ENCODE assay signal across 23 mouse cellular contexts in the genomic region with DNA sequence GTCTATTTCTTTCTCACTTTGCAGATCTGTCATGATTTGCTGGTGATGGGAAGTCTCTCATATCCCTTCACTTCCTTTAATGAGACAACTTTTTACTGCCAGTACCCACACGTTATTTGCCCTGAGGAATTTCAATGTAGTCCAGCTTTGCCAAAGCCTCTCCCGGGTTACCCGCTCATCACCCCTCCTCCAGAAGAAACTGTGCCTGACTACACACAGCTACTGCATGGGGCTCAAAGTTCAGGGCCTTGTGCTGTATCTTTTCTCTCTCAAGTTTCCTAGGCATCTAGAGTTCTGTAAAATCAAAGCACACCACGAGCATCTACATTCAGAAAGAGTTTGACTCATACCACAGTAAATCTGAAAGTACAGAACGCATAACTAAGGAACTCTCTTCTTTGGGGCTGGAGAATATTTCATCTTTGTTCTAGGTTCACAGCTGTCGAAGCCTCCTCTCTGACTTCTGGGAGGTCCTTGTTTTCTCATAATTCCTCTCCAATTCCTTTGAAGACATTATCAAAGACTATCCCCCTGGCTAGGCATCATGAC.
A peak's percentile ranks its signal among the peaks of the same experiment; 100 is the strongest.
DNase-seq lines count a peak whose midpoint lies in the region; ATAC-seq and TF ChIP-seq lines count a peak whose summit lies in the region.
"Had no signal": no experiment of that assay in that cellular context is flagged by ENCODE, and none has a peak within 500 bp of the region (broad histone marks: within the 10 kb centered on the region; RNA-seq: fewer than 3 reads in every experiment).

No protein-coding gene starts in this region.

- H3K9ac ChIP-seq in kidney, embryonic 16.5 days (replicated peaks; ENCODE audit: low read length) = no peak overlapping the region
- H3K9ac ChIP-seq: embryonic facial prominence, embryonic 15.5 days; heart, embryonic 15.5 days; hindbrain, embryonic 13.5 days had no signal

- no peaks in the 10 kb centered on the region for H3K27me3 ChIP-seq in kidney, adult 2 months (replicated peaks; ENCODE audit: control insufficient read depth, insufficient read depth, low read length)
- no peaks in the 10 kb centered on the region for H3K27me3 ChIP-seq in kidney, embryonic 16.5 days (ENCODE audit: insufficient read depth, low read length)
- H3K27me3 ChIP-seq: embryonic facial prominence, embryonic 15.5 days; heart, embryonic 15.5 days; hindbrain, embryonic 13.5 days had no signal

- DNase-seq in kidney, adult 2 months = peak; percentile 65
- DNase-seq in kidney, adult 9 months = peak; percentile 59
- peak; percentile 58 to 74 for DNase-seq in kidney, postnatal 36 days
- no peak for DNase-seq in lung, postnatal 10 days
- DNase-seq in cerebellum, adult 11 months = no peak
- DNase-seq: adrenal gland, postnatal 36 days; cerebellum, adult 8-10 months; cerebellum, postnatal 14 days; embryo, embryonic 11 days; gastrocnemius, adult 2 months; gastrocnemius, postnatal 36 days; heart, adult 18-20 months; heart, postnatal 14 days had no signal

- no peaks in the 10 kb centered on the region for H3K9me3 ChIP-seq in kidney, embryonic 16.5 days (ENCODE audit: low read length)
- H3K9me3 ChIP-seq: embryonic facial prominence, embryonic 15.5 days; forebrain, embryonic 10.5 days; G1E; heart, embryonic 10.5 days; heart, embryonic 15.5 days; hindbrain, embryonic 13.5 days had no signal

- no peak overlapping the region for H3K4me2 ChIP-seq in kidney, embryonic 16.5 days (replicated peaks; ENCODE audit: low read depth, low read length)
- H3K4me2 ChIP-seq: embryonic facial prominence, embryonic 15.5 days; heart, embryonic 15.5 days; hindbrain, embryonic 13.5 days had no signal

- no peaks in the 10 kb centered on the region for H3K36me3 ChIP-seq in kidney, adult 2 months (ENCODE audit: control insufficient read depth, insufficient read depth, low read length)
- no peaks in the 10 kb centered on the region for H3K36me3 ChIP-seq in kidney, embryonic 16.5 days (ENCODE audit: insufficient read depth, low read length)
- H3K36me3 ChIP-seq: embryonic facial prominence, embryonic 15.5 days; forebrain, embryonic 10.5 days; G1E; heart, embryonic 10.5 days; heart, embryonic 15.5 days; hindbrain, embryonic 13.5 days had no signal

- ATAC-seq in kidney, embryonic 16.5 days (ENCODE audit: low FRiP score, low TSS enrichment) = no peak
- ATAC-seq: forebrain, embryonic 14.5 days; hindbrain, postnatal 0 days had no signal

- H3K4me1 ChIP-seq in kidney, adult 2 months (ENCODE audit: control insufficient read depth, insufficient read depth, low read length) = no peaks in the 10 kb centered on the region
- H3K4me1 ChIP-seq in kidney, embryonic 16.5 days (ENCODE audit: insufficient read depth, low read length) = no peaks in the 10 kb centered on the region
- H3K4me1 ChIP-seq: forebrain, embryonic 10.5 days; heart, embryonic 10.5 days; heart, embryonic 15.5 days had no signal

- TF ChIP-seq CTCF in kidney, adult 2 months (conservative IDR thresholded peaks at IDR 0.05; ENCODE audit: insufficient read depth, insufficient read length, low read depth, low read length) = no peak

- H3K4me3 ChIP-seq in kidney, adult 2 months (ENCODE audit: insufficient read depth, low read depth, low read length) = no peak overlapping the region
- H3K4me3 ChIP-seq in kidney, embryonic 16.5 days (ENCODE audit: low read length) = no peak overlapping the region
- H3K4me3 ChIP-seq: embryonic facial prominence, embryonic 15.5 days; erythroblast, embryonic 14.5 days; forebrain, embryonic 10.5 days; gastrocnemius, adult 2 months; heart, embryonic 10.5 days; heart, embryonic 15.5 days; hindbrain, embryonic 13.5 days had no signal

- no peak for TF ChIP-seq POLR2A in kidney, adult 2 months (IDR thresholded peaks at IDR 0.05; ENCODE audit: low read depth, low read length)

- no peak overlapping the region for H3K27ac ChIP-seq in kidney, adult 2 months (ENCODE audit: insufficient read depth, low read depth, low read length)
- H3K27ac ChIP-seq in kidney, embryonic 16.5 days (ENCODE audit: low read length) = no peak overlapping the region
- H3K27ac ChIP-seq: embryonic facial prominence, embryonic 15.5 days; forebrain, embryonic 10.5 days; gastrocnemius, adult 2 months; heart, embryonic 10.5 days; heart, embryonic 15.5 days; hindbrain, embryonic 13.5 days; hindbrain, postnatal 0 days had no signal

- WGBS in kidney, adult 2 months = 59% methylated on average over 6 of the region's 6 CpGs
- WGBS in kidney, embryonic 16.5 days = 75% methylated on average over 6 of the region's 6 CpGs

Comparison
In these comparisons a context has a peak if more than half of its experiments do, and no peak if none do; other contexts are left out.
1. DNase-seq: peak in kidney, adult 2 months (single experiment), kidney, adult 9 months (single experiment) and kidney, postnatal 36 days (2 of 2); none in lung, postnatal 10 days (single experiment) and cerebellum, adult 11 months (single experiment).